Mouse (Mus musculus) forebrain, embryonic 10.5 days (tissue): ENCODE measurements around the gene Cep152. TPM values are rescaled to one million over a fixed set of nuclear protein-coding genes. Genes with fewer than 3 reads are reported as not detected.

Experiments used
- DNase-seq: peaks from one replicate; pipeline ENCODE4 v3.0.0-alpha.2; 2017; ENCODE audit warnings: low spot score; ENCODE audit errors: extremely low spot score
- H3K27ac ChIP-seq: fragments of 300-500 bp; sonication (generic); 2 replicates; pipeline ENCODE4 v1.5.1; 2016; ENCODE audit warnings: mild to moderate bottlenecking
- H3K27me3 ChIP-seq: fragments of 300-500 bp; sonication (generic); 2 replicates; pipeline ENCODE4 v1.6.1; 2016; ENCODE audit warnings: mild to moderate bottlenecking; ENCODE audit not compliant: poor library complexity, severe bottlenecking
- H3K36me3 ChIP-seq: fragments of 300-500 bp; sonication (generic); replicated peaks from 2 replicates; pipeline ENCODE4 v1.6.1; 2016; ENCODE audit warnings: mild to moderate bottlenecking, moderate library complexity
- H3K4me1 ChIP-seq: fragments of 300-500 bp; sonication (generic); 2 replicates; pipeline ENCODE4 v1.6.1; 2016
- H3K4me3 ChIP-seq: fragments of 300-500 bp; sonication (generic); 2 replicates; pipeline ENCODE4 v1.5.1; 2016; ENCODE audit warnings: mild to moderate bottlenecking, moderate library complexity
- H3K9me3 ChIP-seq: fragments of 300-500 bp; sonication (generic); 2 replicates; pipeline ENCODE4 v1.6.1; 2016; ENCODE audit warnings: mild to moderate bottlenecking, moderate library complexity
- WGBS: fragments of 180-500 bp; shearing (Covaris S2); methylation state at CpG from one replicate; pipeline ENCODE4 v1.1.7; 2016; 5-methylcytosine and 5-hydroxymethylcytosine counted together
- polyA plus RNA-seq: library from polyadenylated mRNA; unstranded; fragments of >200 nt; fragmentation: Nextera tagmentation; extraction: Ambion mirVana; gene quantifications from 2 replicates; pipeline ENCODE4 v1.2.1, GENCODE M21; 2016

Cep152 gene
- polyA plus RNA-seq, 1 experiment from 2014 or later = 12.5 TPM

DNA sequence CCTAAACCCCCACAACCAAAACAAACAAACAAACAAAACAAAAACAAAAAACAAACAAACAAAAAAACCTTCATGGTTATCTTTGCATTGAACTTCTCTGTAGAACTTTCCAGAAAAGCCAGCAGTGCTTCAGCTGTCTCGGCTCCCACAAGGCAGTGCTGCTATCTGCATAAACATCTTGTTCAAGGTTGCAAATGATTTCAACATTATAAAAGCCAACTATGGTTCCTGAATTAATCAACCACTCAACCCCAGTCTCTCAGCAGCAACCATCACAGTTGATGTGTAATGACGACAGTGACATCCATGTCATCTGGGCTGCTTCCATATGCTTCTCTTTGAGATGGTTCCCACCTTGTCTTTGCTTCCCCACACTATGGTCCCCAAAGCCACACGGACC is 85.3 kb downstream of the Cep152 start:
- DNase-seq = no peak
- Histone ChIP-seq H3K4me1 (no peaks in the 10 kb centered on the region), H3K27ac (no peak overlapping the region), H3K4me3 (no peak overlapping the region), H3K36me3 (no peaks in the 10 kb centered on the region), H3K27me3 (no peaks in the 10 kb centered on the region), H3K9me3 (no peaks in the 10 kb centered on the region)
- WGBS = 86% methylated on average over 3 of the region's 3 CpGs

DNA sequence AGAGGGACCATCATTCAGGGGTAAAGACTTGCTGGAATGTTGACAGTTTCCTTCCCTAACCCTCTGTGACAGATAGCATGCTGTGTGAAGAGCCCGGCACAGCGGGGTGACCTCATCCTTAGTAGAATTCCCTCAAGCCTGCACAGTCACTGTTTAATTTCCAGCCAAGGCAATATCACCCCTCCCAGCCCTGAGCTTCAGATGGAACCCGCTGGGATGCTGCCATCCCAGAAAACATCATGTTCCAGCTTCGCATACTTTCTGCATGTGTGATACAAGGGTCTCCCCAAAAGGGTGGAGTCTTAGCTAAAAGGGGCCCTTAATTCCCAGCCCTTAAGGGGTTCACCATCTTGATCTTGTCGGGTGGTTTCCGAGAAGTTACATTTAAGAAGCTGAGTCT is 94.2 kb downstream of the Cep152 start:
- 88% methylated on average over 6 of the region's 6 CpGs for WGBS
- no peak overlapping the region for H3K27ac ChIP-seq
- H3K27me3 ChIP-seq = no peaks in the 10 kb centered on the region
- no peaks in the 10 kb centered on the region for H3K36me3 ChIP-seq
- no peak overlapping the region for H3K4me3 ChIP-seq
- no peaks in the 10 kb centered on the region for H3K9me3 ChIP-seq
- no peak for DNase-seq
- no peaks in the 10 kb centered on the region for H3K4me1 ChIP-seq

- Histone ChIP-seq H3K27ac (no peak overlapping the region), H3K4me1 (no peaks in the 10 kb centered on the region), H3K9me3 (no peaks in the 10 kb centered on the region), H3K4me3 (no peak overlapping the region), H3K27me3 (no peaks in the 10 kb centered on the region), H3K36me3 (no peaks in the 10 kb centered on the region)
- no peak for DNase-seq
- WGBS = 88% methylated on average over 5 of the region's 5 CpGs
These were observed 98.3 kb downstream of the Cep152 start for GRCm38 (mm10) chr2:125526566-125526965.

DNA sequence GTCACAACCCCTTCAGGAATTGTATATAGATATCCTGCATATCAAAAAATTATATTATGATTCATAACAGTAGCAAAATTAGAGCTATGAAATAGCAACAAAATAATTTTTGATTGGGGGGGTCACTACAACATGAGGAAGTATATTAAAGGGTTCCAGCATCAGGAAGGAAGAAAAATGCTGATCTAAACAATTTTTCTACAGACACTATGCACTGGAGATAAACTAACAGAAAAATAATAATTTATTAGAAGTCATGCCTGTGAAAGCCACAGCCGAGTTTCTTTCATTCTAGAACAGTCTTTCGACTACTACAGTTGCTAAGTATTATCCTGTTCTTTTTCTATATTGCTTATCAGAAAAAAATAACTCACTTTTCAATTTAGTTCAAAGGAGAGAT is 99.4 kb downstream of the Cep152 start:
- Histone ChIP-seq H3K36me3 (no peaks in the 10 kb centered on the region), H3K9me3 (no peaks in the 10 kb centered on the region), H3K4me3 (no peak overlapping the region), H3K27ac (no peak overlapping the region), H3K4me1 (no peaks in the 10 kb centered on the region), H3K27me3 (no peaks in the 10 kb centered on the region)
- DNase-seq = no peak
- 95% methylated on average over 2 of the region's 2 CpGs for WGBS

GRCm38 (mm10) chr2:125516594-125516993 is 108.3 kb downstream of the Cep152 start:
- Histone ChIP-seq H3K36me3 (no peaks in the 10 kb centered on the region), H3K4me3 (no peak overlapping the region), H3K27ac (no peak overlapping the region), H3K27me3 (no peaks in the 10 kb centered on the region), H3K9me3 (no peaks in the 10 kb centered on the region), H3K4me1 (peaks cover 13% of the 10 kb centered on the region)
- WGBS = 47% methylated on average over 4 of the region's 4 CpGs
- peak; percentile 26 for DNase-seq

GRCm38 (mm10) chr2:125515291-125516057 is 109.4 kb downstream of the Cep152 start:
- Histone ChIP-seq H3K9me3 (no peaks in the 10 kb centered on the region), H3K36me3 (no peaks in the 10 kb centered on the region), H3K27ac (no peak overlapping the region), H3K4me1 (peaks cover 16% of the 10 kb centered on the region), H3K4me3 (no peak overlapping the region), H3K27me3 (no peaks in the 10 kb centered on the region)
- WGBS = 82% methylated on average over 12 of the region's 12 CpGs
- no peak for DNase-seq

GRCm38 (mm10) chr2:125514391-125514790 is 110.5 kb downstream of the Cep152 start:
- Histone ChIP-seq H3K9me3 (no peaks in the 10 kb centered on the region), H3K27ac (no peak overlapping the region), H3K4me3 (no peak overlapping the region), H3K4me1 (peaks cover 16% of the 10 kb centered on the region), H3K27me3 (no peaks in the 10 kb centered on the region), H3K36me3 (no peaks in the 10 kb centered on the region)
- DNase-seq = no peak
- WGBS = 69% methylated on average over 3 of the region's 3 CpGs

Other genes starting within 250 kb of the Cep152 start
- 0.14 and 0.19 TPM in 2 replicates for gene Gm9913, start 120.0 kb downstream of the Cep152 start, polyA plus RNA-seq
- gene Fbn1, start 117.1 kb downstream of the Cep152 start, polyA plus RNA-seq = 4.2 and 5.2 TPM in 2 replicates
- 123 and 126 TPM in 2 replicates for gene Eid1, start 48.0 kb upstream of the Cep152 start, polyA plus RNA-seq
- 1.4 TPM in 2 replicates for gene Shc4, start 99.0 kb upstream of the Cep152 start, polyA plus RNA-seq
- 15.2 TPM in 2 replicates for gene Secisbp2l, start 157.8 kb upstream of the Cep152 start, polyA plus RNA-seq
- 29.1 and 31.2 TPM in 2 replicates for gene Galk2, start 234.0 kb upstream of the Cep152 start, polyA plus RNA-seq
- gene Cops2, start 234.0 kb upstream of the Cep152 start, polyA plus RNA-seq = 96.4 and 101 TPM in 2 replicates